Mouse (Mus musculus) brain, embryonic 14.5 days (tissue): ENCODE data around the gene Oas1g.

Experiments used
- CTCF ChIP-seq: fragments of 200-500 bp; IDR thresholded peaks from 2 replicates; pipeline ENCODE4 v1.5.1; 2012; ENCODE audit warnings: inconsistent platforms, mild to moderate bottlenecking, moderate library complexity, borderline replicate concordance; ENCODE audit not compliant: insufficient read depth, insufficient read length; ENCODE audit errors: extremely low read depth
- POLR2A ChIP-seq: fragments of 200-500 bp; IDR thresholded peaks from 2 replicates; pipeline ENCODE4 v1.6.1; 2012; ENCODE audit warnings: mild to moderate bottlenecking, inconsistent platforms, borderline replicate concordance; ENCODE audit not compliant: poor library complexity, insufficient read depth, insufficient read length, severe bottlenecking; ENCODE audit errors: extremely low read depth

DNA sequence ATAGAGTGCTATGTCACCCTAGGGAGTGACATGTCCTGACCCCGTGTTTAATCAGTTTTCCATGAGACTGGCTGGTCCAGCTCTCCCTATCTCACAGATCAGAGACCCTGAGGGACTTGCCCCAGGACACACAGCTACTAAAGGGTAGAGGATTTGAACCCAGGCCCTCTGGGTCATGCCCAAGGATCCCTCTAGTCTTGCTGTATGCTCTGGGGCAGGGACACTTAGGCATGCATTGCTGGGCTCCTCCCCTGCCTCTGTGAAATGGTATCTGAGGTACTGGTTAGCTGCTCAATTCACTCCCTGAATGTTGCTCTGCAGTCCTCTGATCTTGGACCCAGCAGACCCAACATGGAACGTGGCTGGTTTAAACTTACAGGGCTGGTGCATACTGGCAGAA, 15.9 kb downstream of the Oas1g start:
- TF ChIP-seq POLR2A = no peak
- TF ChIP-seq CTCF = no peak
